Mouse (Mus musculus): ENCODE results near the gene Ceacam20. TPM values are rescaled to one million over a fixed set of nuclear protein-coding genes. Genes with fewer than 3 reads are reported as not detected.

Gene Ceacam20
- polyA plus RNA-seq, 1 experiment from 2014 or later: not detected

Other genes starting within 250 kb of the Ceacam20 start
- 126 and 133 TPM in 2 replicates for gene Tomm40, start 250.0 kb upstream of the Ceacam20 start, polyA plus RNA-seq (2015; fragmentation: Nextera tagmentation; extraction: Ambion mirVana)
- gene Nectin2, start 214.9 kb upstream of the Ceacam20 start, polyA plus RNA-seq (2015; fragmentation: Nextera tagmentation; extraction: Ambion mirVana): 88.6 and 88.7 TPM in 2 replicates
- gene Bcam, start 194.4 kb upstream of the Ceacam20 start, polyA plus RNA-seq (2015; fragmentation: Nextera tagmentation; extraction: Ambion mirVana): 69.0 and 72.7 TPM in 2 replicates
- 4.2 and 4.9 TPM in 2 replicates for gene Cblc, start 168.6 kb upstream of the Ceacam20 start, polyA plus RNA-seq (2015; fragmentation: Nextera tagmentation; extraction: Ambion mirVana)
- gene Bcl3, start 142.6 kb upstream of the Ceacam20 start, polyA plus RNA-seq (2015; fragmentation: Nextera tagmentation; extraction: Ambion mirVana): 1.5 and 2.0 TPM in 2 replicates
- gene Gm19345, start 113.4 kb upstream of the Ceacam20 start, polyA plus RNA-seq (2015; fragmentation: Nextera tagmentation; extraction: Ambion mirVana): not detected in 2 replicates
- not detected in 2 replicates for gene Ceacam16, start 104.1 kb upstream of the Ceacam20 start, polyA plus RNA-seq (2015; fragmentation: Nextera tagmentation; extraction: Ambion mirVana)
- 0.23 and 0.37 TPM in 2 replicates for gene Ceacam19, start 77.4 kb upstream of the Ceacam20 start, polyA plus RNA-seq (2015; fragmentation: Nextera tagmentation; extraction: Ambion mirVana)
- 11.3 and 11.8 TPM in 2 replicates for gene Pvr, start 44.3 kb upstream of the Ceacam20 start, polyA plus RNA-seq (2015; fragmentation: Nextera tagmentation; extraction: Ambion mirVana)
- 0.08 TPM in 1 of 2 replicates, not detected in the other for gene Igsf23, start 14.7 kb upstream of the Ceacam20 start, polyA plus RNA-seq (2015; fragmentation: Nextera tagmentation; extraction: Ambion mirVana)
- not detected in 2 replicates for gene Nlrp9b, start 26.1 kb downstream of the Ceacam20 start, polyA plus RNA-seq (2015; fragmentation: Nextera tagmentation; extraction: Ambion mirVana)
- gene Vmn1r91, start 134.3 kb downstream of the Ceacam20 start, polyA plus RNA-seq (2015; fragmentation: Nextera tagmentation; extraction: Ambion mirVana): not detected in 2 replicates
- gene Gm16442, start 157.2 kb downstream of the Ceacam20 start, polyA plus RNA-seq (2015; fragmentation: Nextera tagmentation; extraction: Ambion mirVana): not detected in 2 replicates
- not detected in 2 replicates for gene Vmn1r93, start 173.7 kb downstream of the Ceacam20 start, polyA plus RNA-seq (2015; fragmentation: Nextera tagmentation; extraction: Ambion mirVana)
- gene Vmn1r94, start 203.0 kb downstream of the Ceacam20 start, polyA plus RNA-seq (2015; fragmentation: Nextera tagmentation; extraction: Ambion mirVana): not detected in 2 replicates
- not detected in 2 replicates for gene Vmn1r95, start 228.3 kb downstream of the Ceacam20 start, polyA plus RNA-seq (2015; fragmentation: Nextera tagmentation; extraction: Ambion mirVana)
- gene Gm6164, start 240.2 kb downstream of the Ceacam20 start, polyA plus RNA-seq (2015; fragmentation: Nextera tagmentation; extraction: Ambion mirVana): not detected in 2 replicates